Mouse (Mus musculus) brown adipose tissue, adult 24 weeks (tissue): ENCODE data around the gene Ppm1b. TPM values are rescaled to one million over a fixed set of nuclear protein-coding genes. Genes with fewer than 3 reads are reported as not detected.

Experiments used
- H3K27ac ChIP-seq: fragments of 200-500 bp; replicated peaks from 2 replicates; pipeline ENCODE4 v1.5.1; 2012; ENCODE audit warnings: low read depth, mild to moderate bottlenecking, low read length
- H3K4me1 ChIP-seq: fragments of 200-500 bp; 2 replicates; pipeline ENCODE4 v1.6.1; 2012; ENCODE audit warnings: low read length, mixed read lengths; ENCODE audit not compliant: control insufficient read depth, insufficient read depth, insufficient read length
- H3K4me3 ChIP-seq: fragments of 200-500 bp; 2 replicates; pipeline ENCODE4 v1.5.1; 2012; ENCODE audit warnings: low read depth, mild to moderate bottlenecking, low read length, moderate library complexity; ENCODE audit not compliant: insufficient read depth
- polyA plus RNA-seq: library from polyadenylated mRNA; stranded (reverse); fragments of >200 nt; gene quantifications from 2 replicates; pipeline ENCODE4 v1.2.4, GENCODE M21; 2012; ENCODE audit not compliant: missing spikeins, insufficient read depth, insufficient read length

Gene Ppm1b
- polyA plus RNA-seq, 1 experiment: 82.8 TPM

DNA sequence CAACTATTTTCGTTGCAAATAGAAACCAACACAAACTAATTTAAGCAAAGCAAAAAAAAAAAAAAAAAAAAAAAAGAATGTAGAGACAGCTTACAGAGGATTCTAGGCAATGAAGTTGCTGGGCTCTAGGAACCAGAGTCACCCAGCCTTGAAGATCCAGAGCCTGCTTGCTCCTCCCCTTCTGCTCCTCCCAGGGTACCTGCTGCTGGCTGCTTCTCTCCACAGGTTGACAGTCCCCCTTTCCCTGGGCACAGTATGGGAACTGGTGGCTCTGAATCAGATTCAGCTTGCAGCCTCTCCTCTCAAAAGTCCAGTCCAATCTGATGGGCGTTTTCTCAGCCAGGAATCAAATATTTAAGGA, 13.5 kb upstream of the Ppm1b start:
- Histone ChIP-seq H3K4me3 (no peak overlapping the region), H3K27ac (no peak overlapping the region), H3K4me1 (no peaks in the 10 kb centered on the region)

DNA sequence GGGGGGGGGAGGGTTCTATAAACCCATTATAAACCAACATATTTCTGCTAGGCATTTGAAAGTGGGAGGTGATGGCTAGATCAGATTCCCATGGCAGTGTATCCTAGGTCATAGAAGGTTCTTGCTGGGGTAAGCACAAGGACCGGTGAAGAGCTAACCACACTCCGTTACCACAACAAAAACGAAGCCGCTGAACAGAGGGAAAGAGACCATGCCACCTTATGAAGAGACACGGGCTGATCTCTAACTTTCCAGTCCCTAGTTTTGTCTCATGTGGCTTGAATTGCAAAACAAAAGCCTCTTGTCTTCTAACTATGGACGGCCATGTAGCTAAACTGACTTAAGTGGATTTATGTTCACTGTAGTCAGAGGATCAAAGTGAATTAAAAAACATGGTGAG, 12.2 kb upstream of the Ppm1b start:
- H3K27ac ChIP-seq: no peak overlapping the region
- no peak overlapping the region for H3K4me3 ChIP-seq
- no peaks in the 10 kb centered on the region for H3K4me1 ChIP-seq

DNA sequence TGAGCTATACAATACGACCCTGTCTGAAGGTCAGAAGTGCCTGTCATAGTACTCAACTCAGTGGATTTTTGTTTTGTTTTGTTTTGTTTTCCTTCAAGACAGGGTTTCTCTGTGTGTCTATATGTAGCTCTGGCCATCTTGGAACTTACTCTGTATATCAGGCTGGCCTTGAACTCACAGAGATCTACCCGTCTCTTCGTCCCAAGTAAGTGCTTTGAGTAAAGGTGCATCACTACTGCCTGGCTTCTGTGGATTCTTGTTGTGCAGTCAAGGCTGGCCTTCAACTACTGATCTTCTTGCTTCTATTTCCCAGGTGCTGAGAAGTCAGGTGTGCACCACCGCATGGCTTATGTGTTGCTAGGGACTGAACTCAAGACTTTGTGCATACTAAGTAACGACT, 4.0 kb upstream of the Ppm1b start:
- no peak overlapping the region for H3K4me3 ChIP-seq

DNA sequence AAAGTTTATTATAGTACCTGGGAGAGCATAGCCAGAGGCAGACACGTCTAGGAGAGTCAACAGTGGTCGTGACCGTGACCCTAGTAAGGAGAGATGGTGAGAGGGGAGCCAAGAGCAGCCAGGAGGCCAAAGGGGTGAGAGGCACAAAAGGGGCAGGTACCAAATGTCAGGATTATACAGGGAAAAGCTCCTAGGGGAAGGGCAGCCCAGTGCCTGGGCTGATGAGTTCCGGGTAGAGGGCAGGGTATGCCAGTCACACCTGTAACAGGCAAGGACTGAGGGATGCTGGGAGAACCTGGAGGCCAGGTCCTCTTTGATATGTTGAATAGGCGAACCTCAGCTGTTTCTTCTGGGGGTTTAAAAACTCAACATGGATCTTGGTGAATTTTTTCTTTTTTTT, 2.8 kb upstream of the Ppm1b start:
- Histone ChIP-seq H3K4me1 (no peaks in the 10 kb centered on the region), H3K27ac (no peak overlapping the region), H3K4me3 (no peak overlapping the region)

More for the DNA sequence above, 4.0 kb upstream of the Ppm1b start:
- no peaks in the 10 kb centered on the region for H3K4me1 ChIP-seq
- no peak overlapping the region for H3K27ac ChIP-seq

DNA sequence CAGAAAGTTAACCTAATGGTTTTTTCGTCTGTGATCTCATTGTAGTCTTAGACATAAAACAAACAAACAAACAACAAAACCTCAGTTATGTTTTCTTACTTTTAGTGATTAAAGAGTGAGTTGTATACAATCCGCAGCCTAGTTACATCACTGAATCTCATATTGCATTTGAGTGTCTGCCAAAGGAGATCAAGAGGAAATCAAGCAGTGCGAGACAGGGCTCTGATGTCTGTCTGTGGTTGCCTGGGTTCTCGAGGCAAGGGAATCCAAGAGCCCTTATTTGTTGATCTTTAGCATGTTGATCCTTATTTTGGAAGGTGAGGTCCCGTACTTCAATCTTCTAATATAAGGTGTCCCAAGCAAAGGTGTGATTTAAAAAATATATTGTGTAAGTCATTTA, 1.7 kb upstream of the Ppm1b start:
- H3K4me1 ChIP-seq: peaks cover 3% of the 10 kb centered on the region; the same call in 1 of the 2 replicates
- no peak overlapping the region for H3K4me3 ChIP-seq
- H3K27ac ChIP-seq: no peak overlapping the region

DNA sequence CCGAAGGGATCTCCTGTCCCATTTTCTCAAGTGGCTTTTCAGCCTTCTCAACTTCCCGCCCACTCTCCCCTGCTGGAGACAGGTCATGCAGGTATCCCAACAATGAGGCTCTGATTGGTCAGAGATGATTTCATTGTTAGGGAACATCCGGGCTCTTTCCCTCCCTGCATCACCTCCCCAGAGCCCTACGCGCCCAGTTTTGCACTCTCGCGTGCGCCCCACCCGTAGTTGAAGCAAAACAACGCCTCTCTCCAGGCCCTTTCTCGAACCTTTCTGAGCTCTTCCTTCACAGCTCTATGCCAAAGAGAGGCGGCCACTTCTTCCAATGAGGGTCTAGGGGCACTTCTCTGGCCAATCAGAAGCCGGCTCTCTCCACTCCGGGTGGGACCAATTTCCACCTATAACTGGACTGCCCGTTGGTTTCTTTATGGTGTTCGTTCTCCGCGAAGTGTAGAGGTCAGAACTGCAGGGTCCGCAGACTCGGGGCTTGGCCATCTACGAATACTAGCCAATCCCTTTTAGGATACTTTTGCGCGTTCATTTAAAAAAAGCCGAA, 468 bp downstream of the Ppm1b start:
- peaks cover 9% of the 10 kb centered on the region for H3K4me1 ChIP-seq
- H3K27ac ChIP-seq: peak overlapping the region; percentile 83
- H3K4me3 ChIP-seq: peak overlapping the region; percentile 62

DNA sequence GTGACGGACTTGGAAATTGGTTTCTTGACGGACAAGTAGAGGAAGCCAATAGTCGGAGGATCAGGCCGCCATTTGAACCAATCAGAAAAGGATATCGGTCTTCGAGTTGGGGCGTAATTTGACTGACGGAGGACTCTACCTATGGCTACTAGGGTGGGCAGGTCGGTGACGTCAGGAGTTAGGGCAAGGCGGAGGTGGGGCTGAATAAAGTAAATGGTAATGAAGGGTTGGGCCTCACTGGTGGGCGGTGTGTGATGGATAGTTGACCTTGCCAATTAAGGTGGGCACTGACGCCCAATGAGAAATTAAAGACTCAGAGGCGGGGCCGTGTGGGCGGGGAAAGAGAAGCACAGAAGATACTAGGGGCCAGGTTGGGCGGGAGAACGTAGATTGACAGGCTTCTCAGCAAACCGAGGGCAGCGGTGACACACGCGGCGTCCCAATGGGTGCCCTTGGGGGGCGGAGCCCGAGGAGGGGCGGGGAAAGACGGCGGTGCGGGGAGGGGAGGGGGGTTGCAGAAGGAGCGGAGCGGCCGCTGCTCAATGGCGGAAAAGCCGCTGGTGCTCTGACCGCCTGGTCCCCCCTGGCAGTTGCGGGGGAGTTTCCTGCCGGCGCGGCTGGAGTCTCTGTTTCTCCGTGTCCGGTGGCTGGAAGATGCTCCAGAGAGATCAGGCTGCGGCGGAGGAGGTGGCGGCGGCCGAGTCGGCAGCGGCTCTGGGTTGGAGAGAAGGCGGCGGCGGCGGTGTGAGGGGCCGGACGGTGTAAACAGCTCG, 1.1 kb downstream of the Ppm1b start:
- H3K4me1 ChIP-seq: peaks cover 11% of the 10 kb centered on the region
- H3K27ac ChIP-seq: peak overlapping the region; percentile 84
- H3K4me3 ChIP-seq: peak overlapping the region; percentile 83

DNA sequence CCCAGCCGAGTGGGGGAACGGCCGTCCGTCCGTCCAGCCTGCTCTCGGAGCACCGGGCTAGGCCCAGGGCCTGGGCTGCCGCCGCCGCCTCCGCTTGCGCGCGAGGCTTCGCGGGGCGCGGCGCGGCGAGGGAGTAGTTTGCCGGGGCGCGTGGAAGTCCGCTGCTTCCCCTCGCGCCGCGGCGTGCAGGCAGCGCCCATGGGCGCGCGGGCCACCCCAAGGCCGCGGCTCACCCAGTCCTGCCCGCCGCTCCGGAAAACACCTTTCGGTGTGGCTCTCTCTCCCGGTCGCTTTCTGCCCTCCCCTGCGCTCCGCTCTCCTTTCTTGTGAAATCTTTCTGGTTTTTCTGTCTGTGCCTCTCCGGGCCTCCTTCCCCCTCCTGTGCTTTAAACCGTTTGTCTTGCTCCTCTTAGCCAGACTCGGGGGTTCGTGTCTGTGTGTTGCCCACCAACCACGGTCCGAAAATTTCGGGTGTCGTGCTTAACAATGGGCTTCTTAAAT, 1.9 kb downstream of the Ppm1b start:
- H3K4me1 ChIP-seq: peaks cover 11% of the 10 kb centered on the region
- peak overlapping the region; percentile 84 for H3K27ac ChIP-seq
- H3K4me3 ChIP-seq: peak overlapping the region; percentile 83

DNA sequence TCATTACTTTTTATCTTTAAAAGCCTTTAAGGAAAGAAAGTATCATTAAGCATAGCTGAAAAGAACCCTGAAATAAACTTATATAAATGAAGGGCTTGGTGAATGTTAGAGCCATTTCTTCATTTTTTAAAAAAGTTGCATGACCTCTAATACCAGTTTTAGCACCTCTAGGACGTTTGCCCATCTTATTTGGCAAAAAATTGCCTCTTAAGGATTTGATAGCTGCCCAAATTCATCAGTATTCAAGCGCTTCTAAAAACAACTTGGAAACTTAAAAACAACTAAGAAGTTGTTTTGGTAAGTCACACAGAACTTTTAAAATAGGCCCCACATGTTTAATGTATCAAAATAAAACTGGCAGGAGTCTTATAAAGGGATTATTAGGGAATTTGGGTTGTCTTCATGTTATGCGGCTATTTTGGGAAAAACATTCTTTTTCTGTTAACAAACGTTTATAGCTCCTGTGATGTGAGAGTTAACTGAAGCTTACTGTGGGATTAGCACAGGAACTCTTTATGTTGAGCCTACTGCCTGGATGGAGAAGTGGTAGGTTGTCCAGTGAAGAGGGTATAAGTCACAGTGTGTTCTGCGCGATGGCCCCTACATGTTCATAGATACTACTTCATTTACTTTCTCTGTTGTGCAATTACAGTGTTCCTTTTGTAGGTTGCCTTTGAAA, 2.6 kb downstream of the Ppm1b start:
- H3K27ac ChIP-seq: no peak overlapping the region

DNA sequence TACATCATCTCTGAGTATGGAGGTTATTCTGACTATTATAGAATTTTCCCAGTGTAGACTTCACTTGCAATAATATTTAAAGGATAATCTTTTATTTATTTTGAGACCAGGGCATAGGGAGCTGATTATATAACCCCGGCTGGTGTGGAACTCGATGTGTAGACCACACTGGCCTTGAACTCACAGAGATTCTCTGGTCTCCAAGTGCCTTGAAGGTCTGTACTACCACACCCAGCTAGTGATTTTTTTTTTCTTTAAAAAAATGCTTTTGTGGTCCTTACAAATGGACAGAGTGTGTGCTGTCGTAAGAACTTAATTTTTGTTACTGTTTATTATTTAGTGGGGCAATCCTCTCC, 3.1 kb downstream of the Ppm1b start:
- Histone ChIP-seq H3K27ac (no peak overlapping the region), H3K4me3 (peak overlapping the region; percentile 43), H3K4me1 (peaks cover 11% of the 10 kb centered on the region)

More for the DNA sequence above, 2.6 kb downstream of the Ppm1b start:
- H3K4me1 ChIP-seq: peaks cover 11% of the 10 kb centered on the region
- H3K4me3 ChIP-seq: peak overlapping the region; percentile 83

DNA sequence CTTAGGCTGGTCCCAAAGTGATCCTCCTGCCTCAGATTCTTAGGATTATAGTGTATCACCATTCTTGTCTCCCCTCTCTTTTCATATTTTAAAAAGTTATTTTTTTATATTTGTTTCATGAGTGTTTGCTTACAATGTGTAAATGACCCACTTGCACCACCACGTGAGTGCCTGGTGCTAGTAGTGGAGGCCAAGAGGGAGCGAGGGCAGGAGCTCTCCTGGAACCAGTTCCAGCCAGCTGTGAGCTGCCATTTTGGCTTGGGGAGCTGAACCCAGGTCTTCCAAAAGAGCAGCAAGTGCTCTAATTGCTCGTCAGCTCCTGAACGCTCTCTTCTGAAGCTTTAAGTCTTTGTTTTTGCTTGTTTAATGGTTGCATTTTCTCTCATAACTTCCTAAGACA, 3.6 kb downstream of the Ppm1b start:
- Histone ChIP-seq H3K27ac (no peak overlapping the region), H3K4me1 (peaks cover 11% of the 10 kb centered on the region)

DNA sequence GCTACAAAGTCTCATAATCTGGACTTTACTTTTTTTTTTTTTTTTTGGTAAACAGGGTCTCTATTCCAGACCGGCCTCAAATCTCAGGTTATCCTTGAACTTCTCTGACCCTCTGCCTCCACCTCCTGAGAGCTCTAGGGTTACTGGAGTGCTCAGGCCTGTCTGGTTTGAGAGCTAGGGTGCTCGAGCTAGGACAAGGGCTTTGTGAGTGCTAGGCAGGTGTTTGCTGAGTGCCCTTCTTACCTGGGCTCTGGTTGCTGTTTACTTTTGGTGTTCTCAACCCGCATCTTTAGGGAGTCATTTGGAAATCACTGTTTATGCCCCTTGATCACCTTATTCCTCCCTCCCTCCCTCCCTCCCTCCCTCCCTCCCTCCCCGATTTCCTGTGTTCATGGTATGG, 5.5 kb downstream of the Ppm1b start:
- Histone ChIP-seq H3K4me1 (peaks cover 11% of the 10 kb centered on the region), H3K27ac (no peak overlapping the region), H3K4me3 (no peak overlapping the region)

More for the DNA sequence above, 3.6 kb downstream of the Ppm1b start:
- no peak overlapping the region; the same call in 1 of the 2 replicates for H3K4me3 ChIP-seq

DNA sequence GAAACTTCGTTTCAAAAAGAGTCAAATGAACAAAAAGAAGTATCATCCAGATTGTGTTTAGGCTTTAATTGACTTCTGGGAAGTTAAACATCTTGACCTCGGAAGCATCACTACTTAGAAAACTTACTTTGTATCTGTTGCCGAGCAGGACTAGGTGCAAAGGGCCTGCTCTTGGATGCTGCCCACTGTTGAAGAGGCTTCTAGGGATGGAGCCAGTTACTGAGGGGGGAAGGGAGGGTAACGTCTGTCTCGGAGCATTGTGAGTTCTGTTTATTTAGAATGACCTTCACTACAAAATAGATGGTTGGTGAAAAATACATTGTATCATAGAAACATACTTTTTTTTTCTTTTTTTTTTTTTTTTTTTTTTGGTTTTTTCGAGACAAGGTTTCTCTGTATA, 7.1 kb downstream of the Ppm1b start:
- H3K4me1 ChIP-seq: peaks cover 14% of the 10 kb centered on the region
- no peak overlapping the region for H3K27ac ChIP-seq
- H3K4me3 ChIP-seq: no peak overlapping the region

DNA sequence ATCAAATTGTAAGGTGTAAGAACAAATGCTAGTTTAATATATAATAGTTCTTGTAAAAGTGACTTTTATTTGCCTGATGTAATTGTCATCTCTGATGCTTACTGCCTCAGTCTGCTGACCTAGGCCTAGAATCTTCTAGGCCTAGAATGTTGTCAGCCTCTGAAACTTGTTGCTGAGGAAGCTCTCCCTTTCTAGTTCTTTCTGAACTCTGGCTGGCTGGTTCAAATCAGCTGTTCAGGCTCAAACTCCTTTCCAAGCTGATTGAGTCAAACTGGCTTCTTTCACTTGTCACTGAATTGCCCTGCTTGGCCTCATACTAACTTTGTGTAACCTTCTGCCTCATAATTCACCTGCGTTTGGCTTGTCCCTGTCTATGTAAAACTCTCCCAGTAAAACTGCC, 9.7 kb downstream of the Ppm1b start:
- Histone ChIP-seq H3K4me1 (peaks cover 14% of the 10 kb centered on the region), H3K4me3 (no peak overlapping the region), H3K27ac (no peak overlapping the region)

DNA sequence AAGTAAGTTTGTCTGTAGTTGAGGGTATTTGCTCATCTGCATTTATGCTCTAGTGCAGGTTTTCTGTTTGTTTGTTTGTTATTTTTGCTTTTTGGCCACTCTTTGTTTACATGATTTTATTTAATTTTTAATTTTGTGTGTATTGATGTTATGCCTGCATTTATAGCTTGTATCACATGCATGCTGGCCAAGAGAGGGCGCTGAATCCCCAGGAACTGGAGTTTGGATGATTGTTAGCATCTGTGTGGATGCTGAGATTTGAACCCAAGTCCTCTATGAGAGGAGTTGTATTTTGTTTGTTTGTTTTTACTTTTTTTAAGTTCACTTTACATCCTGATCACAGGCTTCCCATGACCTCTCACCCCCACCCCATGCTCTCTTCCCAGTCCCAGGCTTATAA, 10.5 kb downstream of the Ppm1b start:
- Histone ChIP-seq H3K4me3 (no peak overlapping the region), H3K27ac (no peak overlapping the region), H3K4me1 (peaks cover 13% of the 10 kb centered on the region)
